Mouse (Mus musculus) bone marrow, adult 2 months (tissue): ENCODE measurements around the gene Anp32a.

Source experiments
- CTCF ChIP-seq: fragments of 200-500 bp; IDR thresholded peaks from 2 replicates; pipeline ENCODE4 v1.5.1; 2011; ENCODE audit warnings: low read length, control low read depth; ENCODE audit not compliant: control insufficient read depth, insufficient read depth
- POLR2A ChIP-seq: fragments of 200-500 bp; IDR thresholded peaks from 2 replicates; pipeline ENCODE4 v1.6.1; 2011; ENCODE audit warnings: low read depth, mild to moderate bottlenecking, control low read depth, low read length, borderline replicate concordance; ENCODE audit not compliant: control insufficient read depth

DNA sequence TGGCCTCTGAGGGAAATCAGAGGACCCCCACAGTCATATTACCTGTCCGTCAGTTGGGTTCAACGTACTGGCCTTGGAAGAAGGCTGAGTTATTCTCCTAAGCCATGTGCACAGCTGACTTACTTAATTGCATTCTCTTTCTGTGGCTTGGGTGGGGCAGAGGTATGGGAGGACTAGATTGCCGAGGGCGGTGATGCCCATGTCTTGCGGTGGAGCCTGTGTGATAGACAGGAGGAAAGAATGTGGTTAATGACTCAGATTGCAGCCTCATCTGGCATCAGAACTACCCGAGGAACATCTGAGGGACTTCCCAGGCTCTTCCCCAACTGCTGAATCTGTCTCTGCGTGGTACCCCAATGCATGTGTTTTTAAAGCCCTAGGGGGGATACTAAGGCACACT, 12.7 kb downstream of the Anp32a start:
- TF ChIP-seq POLR2A (no peak), CTCF (no peak)
